Mouse (Mus musculus) heart, postnatal 36 days (tissue): ENCODE data around the gene Fras1. TPM values are rescaled to one million over a fixed set of nuclear protein-coding genes. Genes with fewer than 3 reads are reported as not detected.

Experiments
- DNase-seq, 2 experiments: peaks; one replicate each; pipeline ENCODE4 v3.0.0; 2021 to 2022
- intact Hi-C: fragments of 180-260 bp; cut with DNase I; formaldehyde crosslinking; loops from one replicate; pipeline ENCODE4 v1.15.1; 2025
- total RNA-seq, 2 experiments: library from RNA; stranded (reverse); gene quantifications; 2 replicates each; pipeline ENCODE4 v1.2.3; 2021

The Fras1 gene
- total RNA-seq, 2 experiments from 2014 or later: 1.3 to 1.5 TPM

GRCm38 (mm10) chr5:96395786-96396650 is 22.3 kb downstream of the Fras1 start:
- no peak for DNase-seq
- intact Hi-C loops: no loop called here

- DNase-seq: no peak
These were observed 28.8 kb downstream of the Fras1 start for GRCm38 (mm10) chr5:96402555-96402954.

GRCm38 (mm10) chr5:96405139-96405842 is 31.5 kb downstream of the Fras1 start:
- intact Hi-C loops: no loop called here
- DNase-seq: no peak

More at GRCm38 (mm10) chr5:96402555-96402954, 28.8 kb downstream of the Fras1 start:
- intact Hi-C loops: no loop called here

- DNase-seq: no peak
- intact Hi-C loops: no loop called here
These were observed 34.5 kb downstream of the Fras1 start for GRCm38 (mm10) chr5:96408291-96408690.

- intact Hi-C loops: no loop called here
- DNase-seq: no peak
These were observed 39.1 kb downstream of the Fras1 start for GRCm38 (mm10) chr5:96412754-96413394.

- intact Hi-C loops: no loop called here
- no peak for DNase-seq
These were observed 43.4 kb downstream of the Fras1 start for GRCm38 (mm10) chr5:96417121-96417520.

GRCm38 (mm10) chr5:96421550-96421949 is 47.8 kb downstream of the Fras1 start:
- DNase-seq: no peak
- intact Hi-C loops: no loop called here

GRCm38 (mm10) chr5:96422716-96423115 is 49.0 kb downstream of the Fras1 start:
- DNase-seq: no peak
- intact Hi-C loops: no loop called here

GRCm38 (mm10) chr5:96425391-96425790 is 51.6 kb downstream of the Fras1 start:
- no peak for DNase-seq

GRCm38 (mm10) chr5:96429532-96430141 is 55.9 kb downstream of the Fras1 start:
- intact Hi-C loops: no loop called here
- no peak for DNase-seq

More at GRCm38 (mm10) chr5:96425391-96425790, 51.6 kb downstream of the Fras1 start:
- intact Hi-C loops: no loop called here

- no peak for DNase-seq
- intact Hi-C loops: no loop called here
These were observed 64.1 kb downstream of the Fras1 start for GRCm38 (mm10) chr5:96437870-96438269.

- no peak for DNase-seq
- intact Hi-C loops: no loop called here
These were observed 66.1 kb downstream of the Fras1 start for GRCm38 (mm10) chr5:96439811-96440210.

- intact Hi-C loops: no loop called here
- DNase-seq: no peak
These were observed 73.7 kb downstream of the Fras1 start for GRCm38 (mm10) chr5:96447460-96447859.

GRCm38 (mm10) chr5:96452027-96452426 is 78.3 kb downstream of the Fras1 start:
- no peak for DNase-seq
- intact Hi-C loops: no loop called here

- DNase-seq: no peak
- intact Hi-C loops: no loop called here
These were observed 79.6 kb downstream of the Fras1 start for GRCm38 (mm10) chr5:96453386-96453785.

- intact Hi-C loops: no loop called here
- DNase-seq: no peak
These were observed 80.7 kb downstream of the Fras1 start for GRCm38 (mm10) chr5:96454422-96454821.

- no peak for DNase-seq
- intact Hi-C loops: no loop called here
These were observed 81.5 kb downstream of the Fras1 start for GRCm38 (mm10) chr5:96455241-96455640.

- DNase-seq: no peak
- intact Hi-C loops: no loop called here
These were observed 83.7 kb downstream of the Fras1 start for GRCm38 (mm10) chr5:96457436-96457958.

GRCm38 (mm10) chr5:96459605-96460004 is 85.8 kb downstream of the Fras1 start:
- intact Hi-C loops: no loop called here
- no peak for DNase-seq

GRCm38 (mm10) chr5:96462197-96462596 is 88.4 kb downstream of the Fras1 start:
- no peak for DNase-seq
- intact Hi-C loops: no loop called here

- intact Hi-C loops: no loop called here
- DNase-seq: no peak
These were observed 92.7 kb downstream of the Fras1 start for GRCm38 (mm10) chr5:96466461-96466860.
